Mouse (Mus musculus): Measurements from ENCODE around the gene Cdk5rap2. TPM values are rescaled to one million over a fixed set of nuclear protein-coding genes. Genes with fewer than 3 reads are reported as not detected.

The Cdk5rap2 gene
- total RNA-seq (2012; rRNA removed), result 9.1 and 10.5 TPM in 2 replicates
- polyA plus RNA-seq (2012; ENCODE audit: insufficient read depth in 1 of 2, insufficient read length in 2 of 2, low read depth in 1 of 2, low replicate concordance in 2 of 2, missing spikeins in 1 of 2), result 10 to 100 TPM in 1 of 2 experiments, not detected in 1; 15.4 TPM

- Histone ChIP-seq H3K79me2 (ENCODE audit: control insufficient read depth, insufficient read depth, low read length, poor library complexity) (peaks cover 8% of the 10 kb centered on the region), H3K4me1 (ENCODE audit: control insufficient read depth in 1 of 2, insufficient read depth in 2 of 2, low read length in 2 of 2) (no peaks in the 10 kb centered on the region), H3K27me3 (ENCODE audit: control insufficient read depth in 1 of 2, insufficient read depth in 2 of 2, low read length in 2 of 2) (no peaks in the 10 kb centered on the region; a peak in 1 of 4 replicates), H3K36me3 (ENCODE audit: control insufficient read depth in 1 of 2, insufficient read depth in 2 of 2, low read length in 2 of 2) (peaks cover 0 to 7% of the 10 kb centered on the region in 2 experiments; a peak in 2 of 4 replicates), H3K9me3 (replicated peaks; ENCODE audit: insufficient read depth, low read length) (no peaks in the 10 kb centered on the region), H3K4me3 (ENCODE audit: control insufficient read depth in 1 of 2, insufficient read depth in 1 of 2, low read depth in 2 of 2, low read length in 2 of 2) (peak within 1 kb of the TSS; percentile 67 to 99), H3K27ac (ENCODE audit: control insufficient read depth, low read depth, low read length) (peak within 1 kb of the TSS; percentile 82), H3K9ac (ENCODE audit: control insufficient read depth, low read depth, low read length, poor library complexity, severe bottlenecking) (peak within 1 kb of the TSS; percentile 83)
- peak; percentile 98 for DNase-seq (ENCODE audit: low read depth, low spot score)
- TF ChIP-seq ZC3H11A (IDR thresholded peaks at IDR 0.05; ENCODE audit: low read depth, low read length) (no peak), GABPA (IDR thresholded peaks at IDR 0.05; ENCODE audit: low read depth, low read length) (no peak), ELF1 (IDR thresholded peaks at IDR 0.05; ENCODE audit: low read depth, low read length) (peak; percentile 76), MAFK (IDR thresholded peaks at IDR 0.05; ENCODE audit: borderline replicate concordance, low read depth, low read length) (no peak), USF1 (IDR thresholded peaks at IDR 0.05; ENCODE audit: low read depth, low read length) (peak; percentile 61), MYC (IDR thresholded peaks at IDR 0.05; ENCODE audit: low read depth, low read length) (no peak), SMC3 (IDR thresholded peaks at IDR 0.05; ENCODE audit: low read depth, low read length) (no peak), MEF2A (IDR thresholded peaks at IDR 0.05; ENCODE audit: extremely low read depth, insufficient replicate concordance, low read depth, low read length, poor library complexity, severe bottlenecking) (no peak), RCOR1 (IDR thresholded peaks at IDR 0.05; ENCODE audit: low read depth, low read length) (peak; percentile 94), CHD2 (IDR thresholded peaks at IDR 0.05; ENCODE audit: low read length) (no peak), ZMIZ1 (IDR thresholded peaks at IDR 0.05; ENCODE audit: low read depth, low read length) (no peak), POLR2AphosphoS5 (IDR thresholded peaks at IDR 0.05; ENCODE audit: borderline replicate concordance, low read depth, low read length) (no peak), NRF1 (IDR thresholded peaks at IDR 0.05; ENCODE audit: insufficient read depth, low read depth, low read length, poor library complexity, severe bottlenecking) (peak; percentile 76), NELFE (IDR thresholded peaks at IDR 0.05; ENCODE audit: low read depth, low read length) (peak; percentile 44), MXI1 (IDR thresholded peaks at IDR 0.05; ENCODE audit: low read depth, low read length) (peak; percentile 16; the same call in 1 of the 2 replicates), CTCF (IDR thresholded peaks at IDR 0.05 in 2 of 3, conservative IDR thresholded peaks at IDR 0.05 in 1 of 3; ENCODE audit: control insufficient read depth in 1 of 3, insufficient read depth in 1 of 3, low read depth in 2 of 3, low read length in 3 of 3, poor library complexity in 1 of 3, severe bottlenecking in 1 of 3) (no peak), GATA1 (IDR thresholded peaks at IDR 0.05; ENCODE audit: low read depth, low read length) (no peak), E2F4 (IDR thresholded peaks at IDR 0.05; ENCODE audit: borderline replicate concordance, low read depth, low read length) (peak; percentile 70; the same call in 1 of the 2 replicates), HCFC1 (IDR thresholded peaks at IDR 0.05; ENCODE audit: low read depth, low read length) (peak; percentile 98), MAX (IDR thresholded peaks at IDR 0.05; ENCODE audit: low read length) (peak; percentile 52), ZNF384 (IDR thresholded peaks at IDR 0.05; ENCODE audit: low read depth, low read length) (no peak), EP300 (IDR thresholded peaks at IDR 0.05; ENCODE audit: low read depth in 1 of 2, low read length in 2 of 2) (peak in 1 of 2 experiments; percentile 51; a peak in 2 of 4 replicates), TCF12 (IDR thresholded peaks at IDR 0.05; ENCODE audit: low read depth, low read length) (peak; percentile 42; the same call in 1 of the 2 replicates), MAZ (IDR thresholded peaks at IDR 0.05; ENCODE audit: low read depth, low read length) (no peak; the same call in 1 of the 2 replicates), JUND (IDR thresholded peaks at IDR 0.05; ENCODE audit: low read depth, low read length) (no peak), USF2 (IDR thresholded peaks at IDR 0.05; ENCODE audit: borderline replicate concordance in 1 of 2, insufficient read depth in 1 of 2, low read depth in 1 of 2, low read length in 2 of 2) (no peak), TAL1 (IDR thresholded peaks at IDR 0.05; ENCODE audit: low read length) (no peak), TBP (IDR thresholded peaks at IDR 0.05; ENCODE audit: low read depth, low read length) (peak; percentile 69), ZKSCAN1 (IDR thresholded peaks at IDR 0.05; ENCODE audit: low read depth, low read length) (no peak), UBTF (IDR thresholded peaks at IDR 0.05; ENCODE audit: borderline replicate concordance, insufficient read depth, low read depth, low read length) (0 out of 2 replicates have a peak, but pooled peaks have one; percentile 55), POLR2AphosphoS2 (IDR thresholded peaks at IDR 0.05; ENCODE audit: low read length) (no peak), CHD1 (IDR thresholded peaks at IDR 0.05; ENCODE audit: low read depth, low read length) (no peak; the same call in 1 of the 2 replicates), RAD21 (IDR thresholded peaks at IDR 0.05; ENCODE audit: low read depth, low read length) (no peak), KAT2A (conservative IDR thresholded peaks at IDR 0.05; ENCODE audit: low read depth, low read length) (peak; percentile 96), POLR2A (IDR thresholded peaks at IDR 0.05; ENCODE audit: control insufficient read depth in 1 of 2, insufficient read depth in 1 of 2, low read depth in 1 of 2, low read length in 2 of 2, poor library complexity in 1 of 2) (peak; percentile 54 to 85)
These were observed at the start of gene Cdk5rap2 for GRCm38 (mm10) chr4:70409994-70410721. Gene Cdk5rap2 (minus strand): TSS chr4:70410443.

All from MEL (cell line).